In the genomic region with DNA sequence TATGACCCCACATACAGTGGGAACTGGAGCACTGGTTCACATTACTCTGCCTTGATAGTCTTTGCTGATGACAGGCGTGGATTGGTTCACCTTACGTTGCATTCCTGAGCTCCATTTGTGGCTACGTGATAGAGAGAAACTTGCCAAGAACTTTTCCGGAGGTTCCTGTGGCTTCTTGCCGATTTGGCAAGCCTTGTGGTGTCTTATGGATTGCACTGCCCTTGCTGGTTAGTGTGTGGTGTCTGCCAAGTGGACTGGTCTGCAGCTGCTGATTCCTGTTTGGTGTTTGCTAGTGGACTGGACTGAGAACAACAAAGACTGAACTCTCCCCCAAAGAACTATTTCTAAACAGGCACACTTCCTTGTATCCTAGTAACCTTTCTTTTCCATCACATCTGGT, we compare ENCODE assay signal across 30 mouse cellular contexts. TPM values are rescaled to one million over a fixed set of nuclear protein-coding genes. Genes with fewer than 3 reads are reported as not detected.
"Had no signal": no experiment of that assay in that cellular context is flagged by ENCODE, and none has a peak within 500 bp of the region (broad histone marks: within the 10 kb centered on the region; RNA-seq: fewer than 3 reads in every experiment).

No protein-coding gene starts in this region.

- H3K9me3 ChIP-seq: hindbrain, embryonic 10.5 days; hindbrain, embryonic 12.5 days; intestine, embryonic 15.5 days; limb, embryonic 10.5 days; limb, embryonic 12.5 days; liver, embryonic 13.5 days had no signal

- H3K36me3 ChIP-seq: heart, embryonic 12.5 days; hindbrain, embryonic 10.5 days; hindbrain, embryonic 12.5 days; intestine, embryonic 15.5 days; limb, embryonic 10.5 days; limb, embryonic 12.5 days; liver, embryonic 13.5 days had no signal

- H3K27ac ChIP-seq: gastrocnemius, adult 2 months; hindbrain, embryonic 10.5 days; hindbrain, embryonic 12.5 days; hindbrain, embryonic 14.5 days; intestine, embryonic 15.5 days; layer of hippocampus, adult 2 months; left cerebral cortex, adult 2 months; limb, embryonic 10.5 days; limb, embryonic 12.5 days; liver, embryonic 13.5 days had no signal

- H3K9ac ChIP-seq: heart, embryonic 12.5 days; hindbrain, embryonic 12.5 days; hindbrain, embryonic 14.5 days; intestine, embryonic 15.5 days; limb, embryonic 12.5 days; liver, embryonic 13.5 days had no signal

- H3K4me3 ChIP-seq: gastrocnemius, adult 2 months; heart, embryonic 12.5 days; hindbrain, embryonic 10.5 days; hindbrain, embryonic 12.5 days; intestine, embryonic 15.5 days; layer of hippocampus, adult 2 months; left cerebral cortex, adult 2 months; limb, embryonic 10.5 days; limb, embryonic 12.5 days; liver, embryonic 13.5 days had no signal

- ATAC-seq: hindbrain, embryonic 16.5 days; inflammation-experienced regulatory T-cells, adult 6 months; intestine, embryonic 15.5 days; intestine, postnatal 0 days had no signal

- H3K4me2 ChIP-seq: heart, embryonic 12.5 days; hindbrain, embryonic 12.5 days; hindbrain, embryonic 14.5 days; intestine, embryonic 15.5 days; limb, embryonic 12.5 days; liver, embryonic 11.5 days; liver, embryonic 13.5 days had no signal

- DNase-seq: gastrocnemius, adult 2 months; gastrocnemius, postnatal 10 days; gastrocnemius, postnatal 25 days; heart, adult 18-20 months; heart, postnatal 10 days; heart, postnatal 4 days; kidney, adult 18-20 months; kidney, adult 8-10 months; kidney, postnatal 10 days; kidney, postnatal 25 days; kidney, postnatal 4 days; liver; liver, embryonic 13.5 days had no signal

- H3K4me1 ChIP-seq: hindbrain, embryonic 12.5 days had no signal

RNA-seq across cellular contexts. Expression of a gene that starts 39.9 kb away (rescaled TPM):
- polyA plus RNA-seq: heart, embryonic 12.5 days; heart, embryonic 14.5 days; heart, embryonic 16.5 days; inflammation-experienced regulatory T-cells, adult 6 months; kidney, embryonic 14.5 days; kidney, embryonic 16.5 days; limb, embryonic 10.5 days; limb, embryonic 12.5 days had no signal
